Mouse (Mus musculus): ENCODE data around the gene Slitrk6. TPM values are rescaled to one million over a fixed set of nuclear protein-coding genes. Genes with fewer than 3 reads are reported as not detected.

Slitrk6 gene
- polyA plus RNA-seq (2015; fragmentation: Nextera tagmentation; extraction: Ambion mirVana): 30.9 and 31.5 TPM in 2 replicates

DNA sequence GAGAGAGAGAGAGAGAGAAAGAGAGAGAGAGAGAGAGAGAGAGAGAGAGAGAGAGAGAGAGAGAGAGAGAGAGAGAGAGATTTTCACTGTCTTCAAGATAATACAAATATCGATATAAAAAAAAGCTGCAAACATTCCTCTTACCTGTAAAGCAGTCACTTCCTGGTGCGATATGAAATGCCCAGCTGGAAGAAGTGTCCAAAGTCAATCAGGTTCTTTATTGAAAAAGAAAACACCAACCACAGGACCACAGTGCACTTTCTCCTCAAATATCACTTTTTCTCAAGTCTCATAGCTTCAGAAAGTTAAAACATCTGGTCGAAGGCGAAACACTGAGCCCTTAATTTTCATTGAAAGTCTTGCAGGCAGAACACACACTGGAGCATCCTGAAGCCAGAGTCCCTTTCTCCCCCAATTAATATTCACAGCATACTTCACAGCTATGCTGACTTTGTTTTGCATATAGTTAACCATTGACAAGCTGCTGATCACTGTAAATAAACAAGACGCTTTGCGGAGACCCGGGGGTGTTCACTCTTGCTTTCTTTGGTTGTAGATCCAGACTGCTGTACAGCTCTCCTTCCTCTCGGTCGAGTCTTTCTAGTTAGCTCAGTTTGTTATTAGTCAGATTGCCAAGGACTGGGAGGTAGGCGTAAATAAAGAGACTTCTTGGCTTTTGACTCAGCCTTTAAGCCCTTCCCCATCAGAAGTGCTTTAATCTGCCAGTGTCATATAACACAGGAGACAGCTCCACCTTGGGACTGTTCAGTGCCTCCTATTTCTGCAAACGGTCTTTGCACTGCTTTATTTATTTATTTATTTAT is at the start of gene Slitrk6:
Gene Slitrk6, minus strand, starts transcription at position 666 of the 824 bp plus-strand sequence.
- H3K27me3 ChIP-seq: no peaks in the 10 kb centered on the region
- H3K4me1 ChIP-seq: no peaks in the 10 kb centered on the region
- ATAC-seq (ENCODE audit: insufficient number of reproducible peaks, insufficient read depth, low FRiP score, low TSS enrichment, low read depth): peak; percentile 84
- peak within 1 kb of the TSS; percentile 74 for H3K9ac ChIP-seq
- WGBS: 11% methylated on average over 11 of the region's 11 CpGs
- peaks cover 12% of the 10 kb centered on the region for H3K9me3 ChIP-seq
- peak within 1 kb of the TSS; percentile 88 for H3K27ac ChIP-seq
- H3K4me3 ChIP-seq: peak within 1 kb of the TSS; percentile 49
- peaks cover 21% of the 10 kb centered on the region for H3K36me3 ChIP-seq
- H3K4me2 ChIP-seq: peak within 1 kb of the TSS; percentile 55

DNA sequence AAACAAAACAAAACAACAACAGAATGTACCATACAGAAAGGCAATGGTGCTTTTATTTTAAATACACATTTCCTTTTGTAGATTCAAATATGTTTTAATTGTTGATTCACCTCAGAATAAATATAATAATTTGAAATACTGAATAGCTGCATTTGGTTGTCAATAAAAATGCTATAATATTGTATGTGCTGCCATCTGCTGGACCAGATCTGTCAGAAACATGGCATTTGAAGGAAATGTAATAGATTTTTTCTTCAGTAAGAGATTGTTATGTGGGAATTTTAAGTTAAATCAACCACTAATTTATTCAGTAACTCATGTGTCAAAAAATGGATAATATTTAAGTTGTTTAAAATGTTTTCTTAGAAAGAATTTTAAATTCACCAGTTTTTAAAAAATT is 22.6 kb upstream of the Slitrk6 start:
- Histone ChIP-seq H3K4me1 (no peaks in the 10 kb centered on the region), H3K27me3 (no peaks in the 10 kb centered on the region), H3K4me3 (no peak overlapping the region), H3K4me2 (no peak overlapping the region), H3K9ac (no peak overlapping the region), H3K36me3 (no peaks in the 10 kb centered on the region), H3K27ac (no peak overlapping the region), H3K9me3 (no peaks in the 10 kb centered on the region)
- no peak for ATAC-seq (ENCODE audit: insufficient number of reproducible peaks, insufficient read depth, low FRiP score, low TSS enrichment, low read depth)

DNA sequence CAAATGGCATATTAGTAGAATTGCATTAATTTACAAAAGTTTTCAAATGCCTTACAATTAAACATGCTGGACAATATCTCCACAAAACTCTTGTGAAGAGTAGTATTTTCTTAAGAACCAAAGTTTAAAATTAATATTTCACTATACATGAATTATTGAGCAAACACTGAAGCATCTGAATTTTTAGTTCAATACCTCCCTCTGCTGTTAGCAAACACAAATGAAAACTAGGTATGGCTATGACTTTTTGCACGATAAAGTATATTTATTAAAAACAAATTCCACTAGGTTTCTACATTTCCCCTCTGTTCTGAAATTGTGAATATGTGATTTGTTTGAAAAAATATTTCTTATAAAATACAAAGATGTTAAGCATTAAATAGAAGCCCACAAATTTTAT is 15.7 kb upstream of the Slitrk6 start:
- WGBS: 67% methylated on average over 1 of the region's 1 CpGs
- no peak overlapping the region for H3K27ac ChIP-seq

DNA sequence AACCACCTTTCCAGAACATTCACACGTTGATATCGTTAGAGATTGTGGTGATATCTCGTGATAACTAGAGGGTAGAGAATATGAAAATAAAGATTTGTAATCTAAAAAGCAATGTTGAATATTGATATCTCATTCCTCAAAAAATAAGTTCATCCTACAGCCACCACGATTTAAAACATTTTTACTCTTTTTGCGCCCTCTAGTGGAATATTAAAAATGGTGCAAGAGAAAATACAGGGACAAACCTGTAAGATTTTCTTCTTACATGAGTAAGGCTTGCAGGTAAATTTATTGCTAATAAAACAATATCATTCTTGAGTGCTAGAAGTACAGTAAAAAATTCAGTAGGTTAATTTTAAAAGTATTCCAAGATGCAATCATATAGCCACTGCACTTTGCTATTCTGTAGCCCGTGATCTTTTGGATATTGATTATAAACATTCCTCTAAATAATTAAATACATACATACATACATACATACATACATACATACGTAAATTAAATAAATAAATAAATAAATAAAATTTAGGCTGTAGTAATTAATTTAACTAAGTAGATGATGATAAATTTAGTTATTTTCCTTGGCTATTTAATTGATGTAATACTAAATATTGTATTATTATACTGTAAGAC is 7.8 kb upstream of the Slitrk6 start:
- Histone ChIP-seq H3K9me3 (no peaks in the 10 kb centered on the region), H3K4me1 (no peaks in the 10 kb centered on the region), H3K27me3 (no peaks in the 10 kb centered on the region), H3K4me3 (no peak overlapping the region), H3K4me2 (no peak overlapping the region), H3K27ac (no peak overlapping the region), H3K9ac (no peak overlapping the region), H3K36me3 (no peaks in the 10 kb centered on the region)
- WGBS: 17% methylated on average over 7 of the region's 7 CpGs
- ATAC-seq (ENCODE audit: insufficient number of reproducible peaks, insufficient read depth, low FRiP score, low TSS enrichment, low read depth): no peak

More for the DNA sequence above, 15.7 kb upstream of the Slitrk6 start:
- H3K9me3 ChIP-seq: no peaks in the 10 kb centered on the region
- no peak overlapping the region for H3K9ac ChIP-seq
- no peak overlapping the region for H3K4me2 ChIP-seq
- no peak for ATAC-seq (ENCODE audit: insufficient number of reproducible peaks, insufficient read depth, low FRiP score, low TSS enrichment, low read depth)
- no peaks in the 10 kb centered on the region for H3K36me3 ChIP-seq
- H3K4me1 ChIP-seq: no peaks in the 10 kb centered on the region
- no peak overlapping the region for H3K4me3 ChIP-seq
- no peaks in the 10 kb centered on the region for H3K27me3 ChIP-seq

DNA sequence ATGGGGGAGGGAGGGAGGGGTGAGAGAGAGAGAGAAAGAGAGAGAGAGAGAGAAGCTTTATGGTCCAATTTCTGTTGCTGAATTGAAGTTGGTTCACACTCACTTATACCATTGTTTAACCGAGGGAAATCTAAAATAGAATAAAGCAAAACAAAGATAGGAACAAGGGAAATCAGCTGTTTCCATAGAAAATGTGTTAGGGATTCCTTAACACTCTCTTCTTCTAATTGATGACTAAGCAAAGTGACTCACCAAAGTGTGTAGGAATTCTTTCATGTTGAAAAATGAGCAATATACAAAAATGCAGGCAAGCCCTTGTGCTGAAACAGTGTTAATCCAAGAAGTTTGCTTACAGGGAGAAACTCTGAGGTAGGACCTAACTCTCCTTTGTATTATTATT is 6.0 kb upstream of the Slitrk6 start:
- no peaks in the 10 kb centered on the region for H3K36me3 ChIP-seq
- no peaks in the 10 kb centered on the region for H3K4me1 ChIP-seq
- H3K4me3 ChIP-seq: no peak overlapping the region
- no peak overlapping the region for H3K9ac ChIP-seq
- H3K27ac ChIP-seq: no peak overlapping the region
- whole genome bisulfite sequencing: 74% methylated on average over 1 of the region's 1 CpGs
- H3K27me3 ChIP-seq: no peaks in the 10 kb centered on the region
- no peak for ATAC-seq (ENCODE audit: insufficient number of reproducible peaks, insufficient read depth, low FRiP score, low TSS enrichment, low read depth)
- no peak overlapping the region for H3K4me2 ChIP-seq
- H3K9me3 ChIP-seq: no peaks in the 10 kb centered on the region

DNA sequence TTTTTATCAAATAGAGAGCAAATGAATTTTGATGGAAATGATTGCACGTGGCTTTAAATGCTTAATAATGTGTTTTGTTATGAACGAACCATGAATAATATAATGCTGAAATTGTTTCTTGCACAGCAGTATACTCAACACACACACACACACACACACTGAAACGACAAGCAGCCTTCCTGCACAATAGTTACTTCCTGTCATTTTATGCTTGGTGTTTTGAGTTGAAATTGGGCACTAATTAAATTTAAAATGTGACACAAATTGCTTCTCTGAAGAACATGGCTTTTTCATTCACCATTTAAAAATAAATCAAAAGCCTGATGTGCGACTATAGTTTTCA is 330 bp upstream of the Slitrk6 start:
- Histone ChIP-seq H3K9me3 (peaks cover 8% of the 10 kb centered on the region), H3K27me3 (no peaks in the 10 kb centered on the region), H3K4me1 (no peaks in the 10 kb centered on the region), H3K36me3 (peaks cover 15% of the 10 kb centered on the region), H3K4me2 (peak overlapping the region; percentile 55), H3K27ac (no peak overlapping the region), H3K9ac (no peak overlapping the region), H3K4me3 (peak overlapping the region; percentile 49)
- WGBS: 29% methylated on average over 4 of the region's 4 CpGs
- no peak for ATAC-seq (ENCODE audit: insufficient number of reproducible peaks, insufficient read depth, low FRiP score, low TSS enrichment, low read depth)

DNA sequence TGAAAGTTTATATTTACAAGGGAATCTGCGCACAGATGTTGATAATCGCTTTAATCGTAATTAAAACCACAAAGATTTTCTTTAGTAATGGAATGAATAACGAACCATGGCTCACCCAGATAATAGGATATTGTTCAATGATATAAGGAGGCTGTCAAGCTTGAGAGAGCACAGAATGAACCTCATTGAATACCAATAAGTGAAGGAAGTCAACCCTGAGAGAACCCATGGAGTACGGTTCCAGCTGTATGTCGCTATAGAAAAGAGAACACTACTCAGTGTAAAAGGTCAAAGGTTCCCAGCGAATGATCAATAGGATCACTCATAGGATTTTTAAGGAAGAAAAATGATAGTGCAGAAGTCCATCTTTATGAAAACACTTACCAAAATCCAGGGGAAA is 15.1 kb downstream of the Slitrk6 start:
- H3K4me3 ChIP-seq: no peak overlapping the region
- H3K27ac ChIP-seq: no peak overlapping the region
- no peaks in the 10 kb centered on the region for H3K4me1 ChIP-seq
- H3K27me3 ChIP-seq: no peaks in the 10 kb centered on the region
- WGBS: 40% methylated on average over 7 of the region's 7 CpGs
- H3K4me2 ChIP-seq: no peak overlapping the region
- H3K36me3 ChIP-seq: peaks cover 6% of the 10 kb centered on the region
- no peak overlapping the region for H3K9ac ChIP-seq
- no peaks in the 10 kb centered on the region for H3K9me3 ChIP-seq
- ATAC-seq (ENCODE audit: insufficient number of reproducible peaks, insufficient read depth, low FRiP score, low TSS enrichment, low read depth): no peak

DNA sequence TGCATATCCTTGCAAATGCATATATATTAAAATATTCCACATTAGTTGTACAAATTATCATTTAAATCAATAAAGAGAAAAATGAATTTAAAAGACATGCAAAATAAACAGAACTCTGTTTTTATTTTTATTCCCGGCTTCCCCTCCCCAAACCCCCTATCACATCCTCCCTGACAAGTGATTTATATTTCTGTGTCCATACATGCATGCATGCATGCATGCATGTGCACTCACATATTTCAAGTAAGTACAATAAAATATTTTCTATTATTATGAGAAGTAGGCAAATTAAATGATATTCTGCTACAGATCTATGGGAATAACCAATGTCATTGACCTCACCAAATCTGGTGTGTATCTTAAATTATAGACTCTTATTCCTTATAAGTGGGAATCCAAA is 15.6 kb downstream of the Slitrk6 start:
- no peaks in the 10 kb centered on the region for H3K4me1 ChIP-seq
- no peak overlapping the region for H3K4me3 ChIP-seq
- H3K4me2 ChIP-seq: no peak overlapping the region
- H3K9me3 ChIP-seq: no peaks in the 10 kb centered on the region
- H3K36me3 ChIP-seq: peaks cover under 1% of the 10 kb centered on the region
- no peak for ATAC-seq (ENCODE audit: insufficient number of reproducible peaks, insufficient read depth, low FRiP score, low TSS enrichment, low read depth)
- 90% methylated on average over 1 of the region's 1 CpGs for WGBS
- H3K9ac ChIP-seq: no peak overlapping the region
- H3K27ac ChIP-seq: no peak overlapping the region
- no peaks in the 10 kb centered on the region for H3K27me3 ChIP-seq

DNA sequence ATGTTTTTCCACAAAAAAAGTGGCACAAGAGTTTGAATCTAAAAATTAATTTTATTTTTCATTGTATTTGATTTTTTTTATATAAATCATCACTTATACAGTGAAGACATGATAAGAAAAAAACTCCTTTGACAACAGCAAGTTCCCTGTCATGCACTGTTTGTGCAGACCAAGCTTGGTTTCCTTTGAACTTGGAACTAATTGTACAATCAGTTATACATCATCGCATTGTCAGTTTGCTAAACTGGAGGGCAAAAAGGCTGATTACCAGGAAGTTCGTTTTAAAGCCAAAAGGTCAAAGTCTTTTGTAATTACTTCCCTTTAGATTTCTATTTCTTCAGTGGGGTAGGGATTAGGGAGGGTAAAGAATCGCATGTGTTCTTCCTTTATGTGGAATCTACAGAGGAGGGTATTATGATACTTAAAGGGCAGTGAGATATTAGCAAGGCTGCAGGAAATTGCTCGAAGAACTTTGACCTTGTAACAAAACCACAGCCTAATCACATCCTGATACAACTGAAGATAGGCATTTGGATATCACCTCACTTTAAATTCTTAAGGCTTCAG is 26.5 kb downstream of the Slitrk6 start:
- Histone ChIP-seq H3K27me3 (no peaks in the 10 kb centered on the region), H3K4me2 (no peak overlapping the region), H3K9ac (no peak overlapping the region), H3K4me3 (no peak overlapping the region), H3K9me3 (no peaks in the 10 kb centered on the region), H3K4me1 (no peaks in the 10 kb centered on the region), H3K27ac (no peak overlapping the region), H3K36me3 (no peaks in the 10 kb centered on the region)
- 11% methylated on average over 4 of the region's 4 CpGs for WGBS
- ATAC-seq (ENCODE audit: insufficient number of reproducible peaks, insufficient read depth, low FRiP score, low TSS enrichment, low read depth): no peak

DNA sequence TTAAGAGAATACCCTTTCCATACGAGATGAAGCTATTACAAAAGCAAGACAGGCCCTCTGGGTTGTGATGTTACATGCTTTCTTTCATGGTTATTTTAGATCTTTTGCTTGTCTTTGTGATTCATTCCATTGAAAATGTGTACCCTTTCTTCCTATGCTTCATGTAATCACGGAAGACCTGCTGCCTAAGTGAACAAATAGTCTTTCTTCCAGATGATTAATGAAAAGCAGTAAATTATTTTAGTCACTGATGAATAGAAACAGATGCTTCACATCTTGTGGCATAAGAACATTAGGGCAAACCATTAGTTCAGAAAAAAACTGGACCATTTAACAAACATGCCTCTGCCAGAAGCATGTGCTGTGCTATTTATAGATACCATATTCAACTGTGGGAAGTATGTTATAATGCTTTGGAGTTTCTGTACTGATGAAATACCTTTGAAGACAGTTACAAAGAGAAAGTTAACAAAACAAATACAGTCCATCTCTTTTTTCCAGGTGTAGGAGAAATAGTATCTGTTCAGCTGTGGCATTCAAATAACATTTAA is 30.8 kb downstream of the Slitrk6 start:
- H3K4me1 ChIP-seq: no peaks in the 10 kb centered on the region
- no peak for ATAC-seq (ENCODE audit: insufficient number of reproducible peaks, insufficient read depth, low FRiP score, low TSS enrichment, low read depth)
- H3K27ac ChIP-seq: no peak overlapping the region
- H3K9me3 ChIP-seq: no peaks in the 10 kb centered on the region
- H3K4me2 ChIP-seq: no peak overlapping the region
- no peaks in the 10 kb centered on the region for H3K36me3 ChIP-seq
- H3K4me3 ChIP-seq: no peak overlapping the region
- H3K9ac ChIP-seq: no peak overlapping the region
- WGBS: 17% methylated on average over 2 of the region's 2 CpGs
- no peaks in the 10 kb centered on the region for H3K27me3 ChIP-seq
